Mouse (Mus musculus) adrenal gland, adult (tissue): ENCODE data around the gene Gnai1.

Experiments used
- DNase-seq, 2 experiments: peaks; one replicate each; pipeline ENCODE4 v3.0.0; 2022 to 2023; ENCODE audit warnings: low spot score in 1 of 2; ENCODE audit not compliant: inconsistent age in 2 of 2

The Gnai1 gene

GRCm38 (mm10) chr5:18288694-18289093 is 71.5 kb downstream of the Gnai1 start:
- no peak for DNase-seq

DNA sequence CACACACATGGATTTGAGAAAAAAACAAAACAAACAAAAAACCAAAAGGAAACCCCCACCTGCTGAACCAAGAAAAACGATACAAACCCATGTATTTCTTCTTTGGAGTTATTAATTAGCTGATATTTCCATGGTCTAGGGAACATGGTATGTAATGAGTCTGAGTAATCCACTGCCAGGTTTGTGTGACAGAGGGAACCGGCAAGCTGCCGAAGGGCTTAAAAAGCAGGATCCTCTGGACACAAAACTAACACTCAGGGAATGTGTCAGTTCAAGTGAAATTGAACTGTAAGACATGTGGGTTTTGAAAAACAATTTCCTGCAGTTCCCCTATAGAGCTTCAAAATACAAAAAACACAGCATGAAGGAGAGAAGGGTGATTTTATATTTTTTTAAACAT is 72.1 kb downstream of the Gnai1 start:
- DNase-seq: no peak

- DNase-seq: no peak
Measured at GRCm38 (mm10) chr5:18282095-18282494, 78.1 kb downstream of the Gnai1 start.

- DNase-seq: no peak
Measured at GRCm38 (mm10) chr5:18274352-18274940, 85.7 kb downstream of the Gnai1 start.

DNA sequence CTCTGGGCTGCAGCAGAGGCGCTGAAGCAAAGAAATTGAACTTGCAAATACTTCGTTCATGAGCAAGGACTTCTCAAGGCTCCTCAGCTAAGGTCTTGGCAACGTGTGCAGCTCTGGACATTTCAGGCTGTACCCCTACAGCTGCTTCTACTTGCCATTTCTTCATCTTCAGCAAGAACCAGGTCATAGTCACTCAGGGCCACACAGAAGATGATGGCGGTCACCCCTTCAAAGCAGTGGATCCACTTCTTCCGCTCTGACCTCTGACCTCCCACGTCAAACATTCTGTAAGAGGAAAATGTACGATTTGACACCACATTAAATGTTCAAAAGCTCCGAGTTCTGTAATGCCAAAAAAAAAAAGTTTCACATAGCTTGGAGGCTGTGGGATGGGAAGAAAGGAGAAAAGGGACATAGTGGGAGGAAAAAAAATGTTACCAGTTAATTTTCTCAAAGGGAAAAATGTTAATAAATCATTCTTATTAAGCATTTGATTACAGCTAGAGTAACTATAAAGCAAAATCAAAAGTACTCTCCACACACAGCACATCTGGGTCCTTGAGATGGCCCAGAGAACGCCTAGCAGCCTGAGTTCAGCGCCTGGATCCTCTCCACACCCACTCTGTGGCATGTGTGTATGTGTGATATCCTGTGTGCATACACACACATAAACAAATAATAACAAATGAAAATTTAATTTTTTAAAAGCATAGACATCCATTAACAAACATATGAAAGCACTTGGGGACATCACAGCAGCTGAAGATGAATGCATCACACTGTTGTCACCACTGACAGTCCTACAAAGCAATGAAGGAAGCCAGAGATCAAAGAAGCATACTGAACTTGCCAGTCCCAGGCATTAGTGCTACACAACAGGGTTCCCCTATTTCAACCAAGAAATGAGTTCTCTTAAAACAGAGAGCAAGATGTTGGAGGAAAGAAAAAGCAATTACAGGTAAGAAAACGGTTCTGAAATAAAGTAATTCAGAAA is 86.6 kb downstream of the Gnai1 start:
- no peak for DNase-seq

DNA sequence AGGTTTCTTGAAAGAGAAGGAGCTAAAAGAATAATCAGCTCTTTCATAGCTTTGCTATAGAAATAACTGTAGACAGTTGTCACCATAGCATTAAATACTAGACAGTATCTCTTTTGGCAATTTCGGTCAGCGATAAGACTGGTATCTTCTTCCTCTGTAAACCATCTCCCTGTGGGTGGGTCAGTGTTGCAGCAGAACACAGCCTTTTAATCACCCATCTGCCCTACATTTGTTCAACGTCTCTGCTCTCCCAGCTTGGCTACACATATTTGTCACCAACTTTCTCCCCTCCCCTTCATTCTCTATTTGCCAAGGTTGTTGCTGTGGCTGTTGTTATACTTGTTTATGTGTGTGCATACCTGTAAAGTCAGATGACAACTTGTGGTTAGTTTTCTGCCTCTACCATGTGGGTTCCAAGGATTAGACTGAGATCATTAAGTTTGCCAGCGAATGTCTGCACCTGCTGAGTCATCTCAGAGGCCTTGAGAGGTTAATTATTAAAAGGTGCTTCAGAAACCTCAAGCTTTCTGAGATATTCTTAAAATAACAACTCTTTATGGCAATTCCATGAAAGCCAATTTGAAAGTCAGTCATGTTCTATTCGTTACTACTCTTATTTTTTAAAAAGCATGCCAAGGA is 109.7 kb downstream of the Gnai1 start:
- DNase-seq: peak in 1 of 2 experiments; percentile 26

GRCm38 (mm10) chr5:18249132-18249531 is 111.0 kb downstream of the Gnai1 start:
- no peak for DNase-seq

DNA sequence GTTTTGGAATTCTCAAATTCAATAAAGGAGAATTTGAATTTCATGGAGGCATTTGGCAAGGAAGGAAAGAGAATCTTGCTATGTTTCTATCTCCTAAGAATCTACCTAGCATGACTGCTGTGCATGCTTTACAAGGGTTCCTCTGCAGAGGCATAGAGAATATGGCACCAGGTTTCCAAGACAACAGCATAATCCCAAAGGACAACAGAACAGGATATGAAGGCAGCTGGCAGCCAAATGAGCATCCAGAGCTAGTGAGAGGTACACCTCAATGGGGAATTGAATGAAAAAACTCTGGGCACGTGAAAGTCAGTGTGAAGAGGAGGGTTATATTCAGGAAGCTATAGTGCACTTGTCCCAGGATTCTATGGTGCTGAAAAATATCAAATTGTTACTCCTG is 130.8 kb downstream of the Gnai1 start:
- no peak for DNase-seq

GRCm38 (mm10) chr5:18228866-18229265 is 131.3 kb downstream of the Gnai1 start:
- no peak for DNase-seq

GRCm38 (mm10) chr5:18220873-18221272 is 139.3 kb downstream of the Gnai1 start:
- DNase-seq: no peak

DNA sequence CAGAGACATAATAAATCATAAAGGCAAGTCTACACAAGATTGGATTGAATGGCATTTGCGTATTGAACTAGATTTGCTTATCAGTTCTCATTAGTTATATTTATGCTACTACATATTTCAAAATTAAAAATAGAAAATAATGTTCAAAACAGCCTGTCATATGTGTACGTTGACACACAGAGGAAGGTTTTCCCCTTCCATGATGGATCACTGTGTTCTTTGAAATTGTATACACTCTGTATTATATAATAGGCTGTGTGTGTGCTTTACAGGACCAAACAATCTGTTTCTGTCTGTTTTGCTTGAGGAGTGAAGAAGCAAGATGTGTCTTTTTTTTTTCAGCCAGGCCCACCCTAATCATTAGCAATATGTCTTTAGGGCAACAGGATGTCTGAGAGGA is 141.9 kb downstream of the Gnai1 start:
- no peak for DNase-seq

DNA sequence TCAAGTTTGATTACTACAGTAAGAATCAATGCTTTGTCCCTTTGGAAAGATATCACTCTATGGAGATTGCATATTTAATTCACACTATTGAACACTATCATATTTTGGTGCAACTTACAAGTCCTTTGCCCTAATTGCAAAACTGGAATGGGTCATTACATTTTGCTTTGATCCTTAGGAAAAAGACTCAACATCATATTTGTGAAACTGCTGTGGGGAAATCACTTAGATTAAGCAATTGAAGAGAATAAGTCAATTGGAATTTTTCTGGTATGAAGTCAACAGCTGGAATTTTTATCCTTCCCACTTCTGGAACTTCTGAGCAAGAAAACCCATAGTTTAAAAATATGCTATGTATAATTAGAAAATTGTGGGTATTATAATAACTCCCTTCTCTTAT is 142.3 kb downstream of the Gnai1 start:
- peak in 1 of 2 experiments; percentile 38 for DNase-seq
